Mouse (Mus musculus) erythroblast, embryonic 14.5 days (primary cell): ENCODE measurements around the gene Krt71.

ENCODE experiments used
- GATA1 ChIP-seq: IDR thresholded peaks from 2 replicates; pipeline ENCODE4 v1.6.1; 2012; ENCODE audit warnings: low read length, inconsistent platforms, mixed read lengths
- TAL1 ChIP-seq: IDR thresholded peaks from 3 replicates; pipeline ENCODE4 v1.6.1; 2012; ENCODE audit warnings: low read length, inconsistent platforms, mixed read lengths

DNA sequence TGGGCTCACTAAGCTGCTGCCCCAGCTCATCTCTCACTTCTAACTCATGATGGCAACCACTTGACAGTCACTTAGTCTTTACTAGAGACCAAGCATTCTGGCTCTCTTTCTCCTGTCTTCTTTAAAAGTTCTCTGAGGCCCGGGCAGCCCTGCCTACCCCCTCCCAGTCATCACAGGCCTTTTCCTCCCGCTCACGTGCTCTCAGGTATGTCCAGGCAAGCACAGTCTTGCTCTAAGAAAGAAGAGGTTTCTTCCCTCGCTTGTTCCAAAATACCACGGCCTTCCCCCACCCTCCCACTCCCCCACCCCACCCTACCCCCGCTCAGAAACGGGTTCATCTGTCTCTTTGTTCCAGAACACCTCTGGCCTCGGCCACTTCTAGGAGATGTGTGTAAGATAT lies 27.3 kb upstream of the Krt71 start:
- TF ChIP-seq TAL1 = no peak
- TF ChIP-seq GATA1 = no peak
